Mouse (Mus musculus): ENCODE results near the gene Abhd8. TPM values are rescaled to one million over a fixed set of nuclear protein-coding genes. Genes with fewer than 3 reads are reported as not detected.
A peak's percentile ranks its signal among the peaks of the same experiment; 100 is the strongest.

Abhd8 gene
- polyA plus RNA-seq, 1 experiment from 2014 or later, result 30.1 TPM

DNA sequence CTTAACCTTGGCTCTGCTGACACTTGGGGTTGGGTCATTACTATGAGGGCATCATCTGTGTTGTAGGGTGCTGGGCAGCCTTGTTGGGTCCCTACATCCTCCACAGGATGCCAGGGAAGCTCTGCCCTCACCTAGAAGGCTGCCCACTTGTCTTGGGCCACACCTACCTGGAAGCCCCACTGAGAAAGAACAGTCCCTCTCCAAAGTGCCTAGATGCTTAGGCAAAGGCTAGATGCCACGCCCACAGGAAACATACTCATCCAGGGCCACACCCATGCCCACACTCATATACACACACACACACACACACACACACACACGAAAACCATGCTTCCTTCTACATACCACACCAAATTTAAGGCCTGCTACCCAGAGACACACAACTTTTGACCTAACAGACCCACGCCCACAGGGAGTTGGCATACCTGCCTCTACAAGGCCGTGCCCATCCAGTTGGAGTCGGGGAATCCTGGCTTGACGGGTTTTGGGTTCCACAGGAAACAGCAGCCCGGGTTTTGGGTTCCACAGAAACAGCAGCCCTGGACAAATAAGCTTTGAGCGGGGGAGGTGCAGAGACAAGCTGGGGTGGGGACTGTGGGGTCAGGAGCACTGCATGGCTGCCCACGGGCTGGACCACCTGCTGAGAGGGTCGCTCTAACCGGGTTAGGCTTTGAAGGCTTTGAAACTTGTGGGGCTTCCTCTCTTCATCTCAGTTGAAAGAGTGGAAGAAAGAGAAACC lies 51.8 kb downstream of the Abhd8 start:
- no peaks in the 10 kb centered on the region for H3K27me3 ChIP-seq (ENCODE audit: control insufficient read depth, insufficient read depth, low read length)
- H3K27ac ChIP-seq (replicated peaks; ENCODE audit: low read depth, low read length), result no peak overlapping the region
- 49% methylated on average over 11 of the region's 11 CpGs for WGBS
- 0 out of 2 replicates have a peak overlapping the region, but pooled peaks have one; percentile 22 for H3K9ac ChIP-seq (replicated peaks; ENCODE audit: low read length)
- H3K4me2 ChIP-seq (ENCODE audit: low read depth, low read length), result no peak overlapping the region
- ATAC-seq (replicated peaks; ENCODE audit: insufficient number of reproducible peaks, low FRiP score, low TSS enrichment, low read depth), result 0 out of 2 replicates have a peak, but pooled peaks have one; percentile 12
- H3K4me1 ChIP-seq (ENCODE audit: control insufficient read depth, insufficient read depth, low read length), result 0 out of 2 replicates have a peak, but pooled peaks cover 3% of the 10 kb centered on the region
- DNase-seq (ENCODE audit: low spot score), result no peak
- H3K36me3 ChIP-seq (replicated peaks; ENCODE audit: control insufficient read depth, insufficient read depth, low read depth, low read length), result peaks cover 4% of the 10 kb centered on the region
- H3K9me3 ChIP-seq (replicated peaks; ENCODE audit: control insufficient read depth, low read length), result no peaks in the 10 kb centered on the region
- H3K4me3 ChIP-seq (ENCODE audit: low read depth, low read length), result no peak overlapping the region

DNA sequence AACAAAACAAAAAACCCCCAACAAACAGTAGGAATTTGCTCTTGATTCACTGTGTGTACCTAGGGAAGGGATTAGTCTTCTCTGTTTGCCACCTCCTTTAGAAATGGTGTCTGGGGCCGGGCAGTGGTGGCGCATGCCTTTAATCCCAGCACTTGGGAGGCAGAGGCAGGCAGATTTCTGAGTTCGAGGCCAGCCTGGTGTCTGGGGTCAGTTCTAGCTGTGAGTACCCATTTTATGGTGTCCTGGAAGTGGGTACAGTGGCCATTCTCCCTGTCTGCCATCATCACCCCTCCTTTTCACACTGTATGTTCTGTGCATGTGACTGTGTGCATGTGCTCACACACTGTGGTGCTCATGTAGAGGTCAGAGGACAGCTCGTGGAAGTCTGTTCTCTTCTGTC lies 55.2 kb downstream of the Abhd8 start:
- H3K4me3 ChIP-seq (ENCODE audit: low read depth, low read length), result no peak overlapping the region
- ATAC-seq (replicated peaks; ENCODE audit: insufficient number of reproducible peaks, low FRiP score, low TSS enrichment, low read depth) (no peak), DNase-seq (ENCODE audit: low spot score) (no peak)
- no peak overlapping the region for H3K9ac ChIP-seq (replicated peaks; ENCODE audit: low read length)
- H3K4me2 ChIP-seq (ENCODE audit: low read depth, low read length), result no peak overlapping the region
- H3K27me3 ChIP-seq (ENCODE audit: control insufficient read depth, insufficient read depth, low read length), result no peaks in the 10 kb centered on the region
- WGBS, result 89% methylated on average over 4 of the region's 4 CpGs
- 0 out of 2 replicates have a peak, but pooled peaks cover 5% of the 10 kb centered on the region for H3K4me1 ChIP-seq (ENCODE audit: control insufficient read depth, insufficient read depth, low read length)
- H3K9me3 ChIP-seq (replicated peaks; ENCODE audit: control insufficient read depth, low read length), result no peaks in the 10 kb centered on the region
- H3K36me3 ChIP-seq (replicated peaks; ENCODE audit: control insufficient read depth, insufficient read depth, low read depth, low read length), result peaks cover 4% of the 10 kb centered on the region
- no peak overlapping the region for H3K27ac ChIP-seq (replicated peaks; ENCODE audit: low read depth, low read length)

- no peak for ATAC-seq (replicated peaks; ENCODE audit: insufficient number of reproducible peaks, low FRiP score, low TSS enrichment, low read depth)
- H3K36me3 ChIP-seq (replicated peaks; ENCODE audit: control insufficient read depth, insufficient read depth, low read depth, low read length), result peaks cover 4% of the 10 kb centered on the region
- H3K9ac ChIP-seq (replicated peaks; ENCODE audit: low read length), result no peak overlapping the region
- 92% methylated on average over 14 of the region's 14 CpGs for WGBS
- no peak for DNase-seq (ENCODE audit: low spot score)
- no peak overlapping the region for H3K27ac ChIP-seq (replicated peaks; ENCODE audit: low read depth, low read length)
- no peaks in the 10 kb centered on the region for H3K9me3 ChIP-seq (replicated peaks; ENCODE audit: control insufficient read depth, low read length)
- H3K4me3 ChIP-seq (ENCODE audit: low read depth, low read length), result peak overlapping the region; percentile 62; the same call in 1 of the 2 replicates
- no peaks in the 10 kb centered on the region for H3K27me3 ChIP-seq (ENCODE audit: control insufficient read depth, insufficient read depth, low read length)
- H3K4me2 ChIP-seq (ENCODE audit: low read depth, low read length), result no peak overlapping the region
- 0 out of 2 replicates have a peak, but pooled peaks cover 5% of the 10 kb centered on the region for H3K4me1 ChIP-seq (ENCODE audit: control insufficient read depth, insufficient read depth, low read length)
Observed at GRCm38 (mm10) chr8:71407441-71407840, 56.0 kb downstream of the Abhd8 start.

Other genes starting within 250 kb of the Abhd8 start
- 15.1 and 17.5 TPM in 2 replicates for gene Myo9b, start 190.9 kb downstream of the Abhd8 start, polyA plus RNA-seq (2014; fragmentation: Nextera tagmentation; extraction: Ambion mirVana)
- 62.1 and 64.4 TPM in 2 replicates for gene Haus8, start 190.7 kb downstream of the Abhd8 start, polyA plus RNA-seq (2014; fragmentation: Nextera tagmentation; extraction: Ambion mirVana)
- gene Use1, start 96.8 kb downstream of the Abhd8 start, polyA plus RNA-seq (2014; fragmentation: Nextera tagmentation; extraction: Ambion mirVana), result 78.0 and 81.0 TPM in 2 replicates
- gene Ocel1, start 92.4 kb downstream of the Abhd8 start, polyA plus RNA-seq (2014; fragmentation: Nextera tagmentation; extraction: Ambion mirVana), result 2.1 and 2.2 TPM in 2 replicates
- 53.7 and 62.5 TPM in 2 replicates for gene Nr2f6, start 81.7 kb downstream of the Abhd8 start, polyA plus RNA-seq (2014; fragmentation: Nextera tagmentation; extraction: Ambion mirVana)
- gene Ushbp1, start 67.9 kb downstream of the Abhd8 start, polyA plus RNA-seq (2014; fragmentation: Nextera tagmentation; extraction: Ambion mirVana), result 2.9 and 4.3 TPM in 2 replicates
- 93.6 and 111 TPM in 2 replicates for gene Babam1, start 66.8 kb downstream of the Abhd8 start, polyA plus RNA-seq (2014; fragmentation: Nextera tagmentation; extraction: Ambion mirVana)
- 9.0 and 13.0 TPM in 2 replicates for gene Ankle1, start 57.6 kb downstream of the Abhd8 start, polyA plus RNA-seq (2014; fragmentation: Nextera tagmentation; extraction: Ambion mirVana)
- gene Mrpl34, start 1.3 kb upstream of the Abhd8 start, polyA plus RNA-seq (2014; fragmentation: Nextera tagmentation; extraction: Ambion mirVana), result 180 and 185 TPM in 2 replicates
- gene Dda1, start 5.5 kb upstream of the Abhd8 start, polyA plus RNA-seq (2014; fragmentation: Nextera tagmentation; extraction: Ambion mirVana), result 105 and 115 TPM in 2 replicates
- gene Ano8, start 22.3 kb upstream of the Abhd8 start, polyA plus RNA-seq (2014; fragmentation: Nextera tagmentation; extraction: Ambion mirVana), result 3.1 and 3.2 TPM in 2 replicates
- 4.8 and 5.4 TPM in 2 replicates for gene Gtpbp3, start 24.4 kb upstream of the Abhd8 start, polyA plus RNA-seq (2014; fragmentation: Nextera tagmentation; extraction: Ambion mirVana)
- gene Plvap, start 48.1 kb upstream of the Abhd8 start, polyA plus RNA-seq (2014; fragmentation: Nextera tagmentation; extraction: Ambion mirVana), result 48.8 and 50.3 TPM in 2 replicates
- 0.15 and 0.31 TPM in 2 replicates for gene Ccdc194, start 62.1 kb upstream of the Abhd8 start, polyA plus RNA-seq (2014; fragmentation: Nextera tagmentation; extraction: Ambion mirVana)
- 3.5 and 4.3 TPM in 2 replicates for gene Bst2, start 73.8 kb upstream of the Abhd8 start, polyA plus RNA-seq (2014; fragmentation: Nextera tagmentation; extraction: Ambion mirVana)
- gene Mvb12a, start 79.3 kb upstream of the Abhd8 start, polyA plus RNA-seq (2014; fragmentation: Nextera tagmentation; extraction: Ambion mirVana), result 53.4 and 62.2 TPM in 2 replicates
- gene Tmem221, start 95.2 kb upstream of the Abhd8 start, polyA plus RNA-seq (2014; fragmentation: Nextera tagmentation; extraction: Ambion mirVana), result 0.13 and 0.31 TPM in 2 replicates
- gene Nxnl1, start 102.9 kb upstream of the Abhd8 start, polyA plus RNA-seq (2014; fragmentation: Nextera tagmentation; extraction: Ambion mirVana), result 0.17 TPM in 1 of 2 replicates, not detected in the other
- gene Slc27a1, start 105.2 kb upstream of the Abhd8 start, polyA plus RNA-seq (2014; fragmentation: Nextera tagmentation; extraction: Ambion mirVana), result 11.2 and 14.4 TPM in 2 replicates
- gene Pgls, start 128.5 kb upstream of the Abhd8 start, polyA plus RNA-seq (2014; fragmentation: Nextera tagmentation; extraction: Ambion mirVana), result 231 and 237 TPM in 2 replicates
- gene Fam129c, start 134.0 kb upstream of the Abhd8 start, polyA plus RNA-seq (2014; fragmentation: Nextera tagmentation; extraction: Ambion mirVana), result 2.6 and 2.7 TPM in 2 replicates
- gene Colgalt1, start 147.3 kb upstream of the Abhd8 start, polyA plus RNA-seq (2014; fragmentation: Nextera tagmentation; extraction: Ambion mirVana), result 45.2 and 48.2 TPM in 2 replicates
- 1.2 and 1.7 TPM in 2 replicates for gene Unc13a, start 208.1 kb upstream of the Abhd8 start, polyA plus RNA-seq (2014; fragmentation: Nextera tagmentation; extraction: Ambion mirVana)
- gene Jak3, start 212.6 kb upstream of the Abhd8 start, polyA plus RNA-seq (2014; fragmentation: Nextera tagmentation; extraction: Ambion mirVana), result 1.2 and 1.9 TPM in 2 replicates
- 0.42 TPM in 1 of 2 replicates, not detected in the other for gene Insl3, start 225.6 kb upstream of the Abhd8 start, polyA plus RNA-seq (2014; fragmentation: Nextera tagmentation; extraction: Ambion mirVana)
- 0.47 and 0.58 TPM in 2 replicates for gene B3gnt3, start 238.1 kb upstream of the Abhd8 start, polyA plus RNA-seq (2014; fragmentation: Nextera tagmentation; extraction: Ambion mirVana)